Mouse (Mus musculus) G1E-ER4 (cell line): Measurements from ENCODE around the gene Top1. TPM values are rescaled to one million over a fixed set of nuclear protein-coding genes. Genes with fewer than 3 reads are reported as not detected.

ENCODE experiments used
- GATA1 ChIP-seq: IDR thresholded peaks from one replicate; pipeline ENCODE4 v1.8.0; 2012; ENCODE audit warnings: low read length, inconsistent platforms
- polyA plus RNA-seq: library from polyadenylated mRNA; stranded (reverse); fragments of >175 nt; gene quantifications from 2 replicates; pipeline ENCODE4 v1.2.3, GENCODE M21; 2012

The Top1 gene
- polyA plus RNA-seq, 1 experiment = 121 TPM

- TF ChIP-seq GATA1 = no peak
These were observed 98.5 kb downstream of the Top1 start for GRCm38 (mm10) chr2:160744040-160744822.

- TF ChIP-seq GATA1 = no peak
These were observed 99.1 kb downstream of the Top1 start for GRCm38 (mm10) chr2:160744823-160745210.

DNA sequence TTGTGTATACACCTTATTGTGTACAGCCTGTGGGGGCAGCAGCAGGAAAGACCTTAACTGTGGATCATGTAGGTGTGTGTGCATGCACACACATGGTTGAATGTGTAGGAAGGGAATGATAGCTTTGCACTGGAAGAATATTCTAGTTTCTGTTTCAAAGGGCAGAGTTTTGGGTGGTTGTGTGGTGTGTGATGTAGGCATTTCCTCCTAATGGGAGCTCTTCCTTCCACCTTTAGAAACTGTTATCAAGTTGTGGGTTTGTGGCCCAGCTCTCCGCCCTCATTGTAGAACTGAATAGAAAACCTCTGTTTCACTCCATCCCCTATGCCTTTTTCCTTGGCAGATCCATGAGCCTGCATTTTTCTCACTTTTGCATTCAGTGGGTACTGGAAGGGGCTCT is 99.8 kb downstream of the Top1 start:
- no peak for TF ChIP-seq GATA1

DNA sequence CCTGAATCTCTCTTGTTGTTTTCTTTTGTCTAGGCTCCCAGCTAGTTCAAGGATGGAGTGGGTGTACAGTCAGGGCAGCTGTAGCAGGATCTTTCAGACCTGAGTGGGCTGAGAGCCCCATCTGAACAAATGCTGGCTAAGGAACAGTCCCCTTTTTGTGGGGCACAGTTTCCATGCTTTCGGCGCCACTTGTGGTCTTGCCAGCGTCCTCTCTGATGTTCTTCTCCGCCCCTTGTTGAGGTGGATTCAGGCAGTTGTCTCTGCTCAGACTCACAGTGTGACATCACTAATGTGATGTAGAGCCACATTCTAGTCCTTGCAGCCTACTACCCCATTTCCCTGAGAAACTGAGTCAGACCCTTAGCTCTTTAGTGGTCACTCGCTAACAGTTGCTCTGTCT is 100.9 kb downstream of the Top1 start:
- TF ChIP-seq GATA1 = no peak

- no peak for TF ChIP-seq GATA1
These were observed 101.4 kb downstream of the Top1 start for GRCm38 (mm10) chr2:160747075-160747474.

DNA sequence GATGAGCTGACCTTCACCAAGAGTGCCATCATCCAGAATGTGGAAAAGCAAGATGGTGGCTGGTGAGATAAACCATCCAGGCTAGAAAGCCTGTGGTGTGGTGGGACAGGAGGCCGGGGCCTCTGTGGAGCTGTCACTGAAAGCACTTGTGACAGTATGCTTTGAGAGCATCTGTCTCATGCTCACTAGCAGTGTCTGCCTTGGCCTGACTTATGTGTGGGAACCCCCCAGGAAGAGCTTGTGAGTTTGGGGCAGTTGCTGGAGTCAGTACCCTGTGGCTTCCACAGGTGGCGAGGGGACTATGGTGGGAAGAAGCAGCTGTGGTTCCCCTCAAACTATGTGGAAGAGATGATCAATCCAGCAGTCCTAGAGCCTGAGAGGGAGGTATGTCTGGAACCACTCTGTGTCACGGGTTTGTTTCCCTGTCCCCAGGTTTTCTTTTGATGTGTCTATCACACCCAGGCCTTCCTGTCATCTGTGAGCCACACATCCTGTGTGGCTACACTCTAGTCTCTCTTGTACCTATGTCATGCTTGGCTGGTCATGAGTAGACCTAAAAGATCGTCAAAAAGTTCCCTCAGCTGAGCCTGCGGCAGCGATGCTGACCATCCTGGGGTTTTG is 111.0 kb downstream of the Top1 start:
- no peak for TF ChIP-seq GATA1

DNA sequence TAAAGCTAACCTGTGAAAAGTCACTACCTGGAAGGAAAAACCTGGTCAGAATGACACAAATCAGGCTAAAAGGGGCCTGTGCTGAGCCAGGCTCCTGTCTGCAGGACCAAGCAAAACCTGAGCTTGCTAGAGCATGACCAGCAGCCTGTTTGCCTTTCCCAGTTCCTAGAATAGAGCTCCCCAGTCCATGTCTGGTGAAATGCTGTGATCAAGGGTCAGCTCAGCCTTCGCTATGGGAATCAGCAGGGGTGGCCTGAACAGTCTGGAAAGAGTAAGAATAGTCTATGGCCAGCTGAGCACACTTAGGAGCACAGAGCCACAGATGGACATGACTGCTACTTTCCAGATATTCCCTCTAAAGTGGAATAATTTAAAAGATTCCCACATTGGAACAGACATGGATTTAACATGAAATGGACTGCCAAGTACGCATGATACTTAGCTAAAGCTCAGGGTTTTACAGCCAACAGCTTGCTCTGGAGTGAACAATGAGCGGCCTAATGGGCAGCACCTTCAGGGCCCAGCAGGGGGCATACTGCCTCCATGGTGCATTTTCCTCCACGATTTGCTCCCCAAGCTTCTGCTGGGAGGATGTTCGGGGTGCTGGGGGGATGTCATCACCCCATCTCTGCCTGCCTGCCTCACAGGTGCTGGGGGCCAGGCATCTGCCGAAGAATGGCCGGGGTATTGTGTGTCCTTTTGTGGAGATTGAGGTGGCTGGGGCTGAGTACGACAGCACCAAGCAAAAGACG is 114.9 kb downstream of the Top1 start:
- TF ChIP-seq GATA1 = no peak

- TF ChIP-seq GATA1 = no peak
These were observed 118.1 kb downstream of the Top1 start for GRCm38 (mm10) chr2:160763816-160764215.

- no peak for TF ChIP-seq GATA1
These were observed 118.7 kb downstream of the Top1 start for GRCm38 (mm10) chr2:160764386-160764785.

- TF ChIP-seq GATA1 = no peak
These were observed 119.4 kb downstream of the Top1 start for GRCm38 (mm10) chr2:160765096-160765495.

- no peak for TF ChIP-seq GATA1
These were observed 120.7 kb downstream of the Top1 start for GRCm38 (mm10) chr2:160766371-160766771.

DNA sequence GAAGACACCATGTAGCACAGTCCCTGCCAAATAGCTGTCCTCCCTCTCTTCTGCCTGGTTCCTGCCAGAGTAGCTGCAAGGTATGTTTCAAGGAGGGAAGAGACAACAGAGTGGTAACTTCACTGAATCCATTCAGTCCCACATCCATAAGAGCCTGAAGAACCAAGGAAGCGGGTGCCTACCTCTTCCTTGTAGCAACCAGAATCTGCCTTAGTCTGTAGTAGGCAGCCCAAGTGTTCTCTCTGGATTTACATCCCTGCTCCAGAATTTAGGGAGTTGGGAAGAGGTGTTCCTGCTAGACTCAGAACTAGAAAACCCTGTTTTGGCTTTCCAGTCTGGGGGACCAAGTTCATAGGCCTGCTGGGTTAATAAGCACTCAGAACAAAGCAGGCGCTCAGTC is 121.5 kb downstream of the Top1 start:
- no peak for TF ChIP-seq GATA1

DNA sequence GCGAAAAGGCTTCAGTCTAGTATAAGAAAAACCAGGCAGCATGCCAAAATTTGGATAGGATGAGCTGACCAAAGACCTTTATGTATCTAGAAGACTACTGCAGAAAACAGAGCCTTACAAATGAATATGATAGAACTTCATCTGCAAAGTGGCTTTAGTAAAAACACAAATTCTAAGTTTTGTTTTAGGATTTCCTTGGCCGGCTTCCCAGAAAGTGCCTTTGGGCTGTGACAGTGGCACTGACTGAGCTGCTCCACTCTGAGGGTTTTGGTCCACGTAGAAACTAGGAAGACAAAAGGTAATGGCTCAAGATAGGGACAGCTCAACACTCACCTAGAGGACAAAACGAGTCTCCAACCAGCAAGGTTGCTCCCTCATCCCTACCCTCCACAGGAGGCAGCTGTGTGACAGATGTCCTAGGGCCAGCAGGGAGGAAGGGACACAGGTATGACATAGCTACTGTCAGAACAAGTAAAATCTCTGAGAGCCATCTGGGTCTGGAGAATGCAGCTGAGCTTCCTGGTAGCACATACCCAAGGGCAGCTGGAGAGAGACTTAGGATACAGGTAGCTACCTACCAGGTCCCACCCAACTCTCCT is 122.5 kb downstream of the Top1 start:
- no peak for TF ChIP-seq GATA1

GRCm38 (mm10) chr2:160768997-160769396 is 123.3 kb downstream of the Top1 start:
- TF ChIP-seq GATA1 = no peak

DNA sequence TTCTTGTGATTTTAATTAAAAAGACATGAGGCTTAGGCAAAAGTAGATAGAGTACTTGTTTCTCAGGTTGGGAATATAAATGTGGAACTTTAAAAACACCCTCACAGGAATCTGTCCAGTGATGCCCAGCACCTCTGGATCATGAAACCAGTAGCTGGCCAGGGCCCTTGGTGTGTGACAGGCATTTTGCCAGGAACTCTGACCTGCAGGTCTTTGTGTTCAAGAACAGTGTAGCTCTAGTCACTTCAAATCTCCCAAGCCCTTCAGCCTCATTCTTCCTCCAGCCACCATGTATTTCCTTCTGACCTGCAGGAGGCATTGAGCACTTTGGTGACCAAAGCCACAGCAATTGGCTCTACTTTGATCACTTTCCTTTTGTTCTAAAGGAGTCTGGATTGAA is 124.7 kb downstream of the Top1 start:
- TF ChIP-seq GATA1 = no peak

DNA sequence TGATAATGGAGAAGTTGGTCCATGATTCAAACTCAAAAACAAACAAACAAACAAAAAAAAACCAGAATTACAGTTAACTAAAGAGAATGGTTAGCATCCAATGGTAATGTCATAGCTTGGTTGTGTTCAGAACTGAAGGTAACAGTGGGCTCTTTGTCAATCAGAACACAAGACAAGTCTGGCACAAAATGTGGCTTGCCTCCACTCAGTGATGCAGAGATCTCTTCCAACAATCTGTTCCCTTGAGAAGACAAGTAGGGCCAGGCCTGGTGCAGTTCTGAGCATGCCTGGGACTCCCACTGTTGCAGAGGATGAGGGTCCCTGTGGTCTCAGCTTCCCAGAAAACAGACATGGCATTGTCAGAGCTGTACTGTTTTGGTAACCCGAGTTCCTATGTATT is 125.2 kb downstream of the Top1 start:
- no peak for TF ChIP-seq GATA1
